In genomic region chr15:92739887-92740286, GRCm38 (mm10) we compare ENCODE assay signal across 29 mouse cellular contexts.
"Had no signal": no experiment of that assay in that cellular context is flagged by ENCODE, and none has a peak within 500 bp of the region (broad histone marks: within the 10 kb centered on the region; RNA-seq: fewer than 3 reads in every experiment).

No protein-coding gene starts in this region.

- H3K4me3 ChIP-seq: embryonic facial prominence, embryonic 12.5 days; embryonic facial prominence, embryonic 13.5 days; embryonic facial prominence, embryonic 15.5 days; erythroblast, embryonic 14.5 days; forebrain, embryonic 10.5 days; forebrain, embryonic 12.5 days; forebrain, embryonic 13.5 days; forebrain, embryonic 15.5 days; gastrocnemius, adult 2 months; heart, adult 2 months had no signal

- DNase-seq: cerebellum, adult 18-20 months; cerebellum, adult 2 months; cerebellum, adult 8-10 months; cerebellum, adult 9-10 months; cerebellum, adult 9-11 months; cerebellum, postnatal 10 days; cerebellum, postnatal 14 days; cerebellum, postnatal 25 days; cerebellum, postnatal 36 days; embryo, embryonic 11 days; forebrain, postnatal 0 days; gastrocnemius, adult 2 months; gastrocnemius, postnatal 10 days; gastrocnemius, postnatal 14 days; gastrocnemius, postnatal 25 days; gastrocnemius, postnatal 36 days; heart, adult 11 months; heart, adult 18-20 months; heart, adult 2 months had no signal

- H3K9ac ChIP-seq: embryonic facial prominence, embryonic 12.5 days; embryonic facial prominence, embryonic 13.5 days; embryonic facial prominence, embryonic 15.5 days; forebrain, embryonic 12.5 days; forebrain, embryonic 13.5 days; forebrain, embryonic 15.5 days; forebrain, postnatal 0 days had no signal

- H3K27ac ChIP-seq: embryonic facial prominence, embryonic 12.5 days; embryonic facial prominence, embryonic 13.5 days; embryonic facial prominence, embryonic 15.5 days; forebrain, embryonic 10.5 days; forebrain, embryonic 12.5 days; forebrain, embryonic 13.5 days; forebrain, embryonic 15.5 days; gastrocnemius, adult 2 months; heart, adult 2 months had no signal

- ATAC-seq: forebrain, embryonic 13.5 days; forebrain, embryonic 14.5 days; forebrain, embryonic 15.5 days; forebrain, embryonic 16.5 days; forebrain, postnatal 0 days had no signal

- H3K4me1 ChIP-seq: embryonic facial prominence, embryonic 15.5 days had no signal

- H3K36me3 ChIP-seq: embryonic facial prominence, embryonic 12.5 days; embryonic facial prominence, embryonic 13.5 days; embryonic facial prominence, embryonic 15.5 days; forebrain, embryonic 10.5 days; forebrain, embryonic 12.5 days; forebrain, embryonic 15.5 days had no signal

- H3K27me3 ChIP-seq: embryonic facial prominence, embryonic 12.5 days; embryonic facial prominence, embryonic 13.5 days; embryonic facial prominence, embryonic 15.5 days; forebrain, embryonic 12.5 days; forebrain, embryonic 13.5 days; forebrain, embryonic 15.5 days had no signal

- H3K9me3 ChIP-seq: embryonic facial prominence, embryonic 12.5 days; embryonic facial prominence, embryonic 13.5 days; embryonic facial prominence, embryonic 15.5 days; forebrain, embryonic 10.5 days; forebrain, embryonic 12.5 days; forebrain, embryonic 13.5 days; forebrain, embryonic 15.5 days had no signal

- H3K4me2 ChIP-seq: embryonic facial prominence, embryonic 12.5 days; embryonic facial prominence, embryonic 13.5 days; embryonic facial prominence, embryonic 15.5 days; forebrain, embryonic 12.5 days; forebrain, embryonic 13.5 days; forebrain, embryonic 15.5 days had no signal
